Mouse (Mus musculus): ENCODE data around the gene Gm49361.

DNA sequence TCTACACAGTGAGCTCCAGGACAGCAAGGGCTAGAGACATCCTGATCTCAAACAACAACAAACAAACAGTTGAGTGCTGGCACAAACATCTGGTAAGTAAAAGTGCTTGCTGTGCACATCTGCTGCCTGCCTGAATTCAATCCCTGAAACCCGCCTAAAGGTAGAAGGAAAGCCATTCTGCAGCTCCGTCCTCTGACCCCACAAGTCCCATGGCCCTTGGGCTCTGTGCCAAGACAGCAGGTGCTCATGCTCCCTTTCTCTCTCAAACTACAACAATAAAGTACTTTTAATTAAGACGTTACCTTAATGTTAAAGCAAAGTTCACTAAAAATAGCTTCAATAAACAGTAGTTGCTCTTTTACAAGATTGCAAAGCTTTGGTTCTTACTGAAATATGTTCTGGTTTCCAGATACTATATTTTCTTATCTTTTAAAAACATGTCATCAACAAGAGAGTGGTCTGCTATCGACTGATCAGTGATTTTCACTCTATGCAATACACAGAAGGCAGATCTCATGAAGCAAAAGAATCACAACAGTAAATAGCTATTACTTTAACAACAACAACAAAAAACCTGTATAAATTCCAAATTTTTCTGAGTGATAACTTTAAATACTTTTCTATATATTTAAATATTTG is 125.2 kb downstream of the Gm49361 start:
- TF ChIP-seq MAFK (IDR thresholded peaks at IDR 0.05; ENCODE audit: insufficient read depth, low read depth, low read length) (no peak), ZNF384 (IDR thresholded peaks at IDR 0.05; ENCODE audit: low read depth, low read length) (no peak), CHD2 (IDR thresholded peaks at IDR 0.05; ENCODE audit: low read depth, low read length) (no peak)

Measured in ES-E14 (cell line).